Mouse (Mus musculus): ENCODE measurements around the gene Fam89b.

- TF ChIP-seq CTCF (IDR thresholded peaks at IDR 0.05; ENCODE audit: low read depth, low read length), result no peak
- TF ChIP-seq POLR2A (IDR thresholded peaks at IDR 0.05; ENCODE audit: borderline replicate concordance, low read depth, low read length), result no peak
These were observed 41.7 kb upstream of the Fam89b start, which contains the start of gene Scyl1 for GRCm38 (mm10) chr19:5770925-5771860.

Data from bone marrow macrophage, adult 2 months (primary cell).